Mouse (Mus musculus) ovary, postnatal 36 days (tissue): Measurements from ENCODE around the gene Ankib1.
"Not testable (repeated sequence)": the region's sequence is repeated elsewhere in the genome, so short reads cannot be mapped to it uniquely, and the experiment has no call there.

Source experiments
- DNase-seq: peaks from one replicate; pipeline ENCODE4 v3.0.0; 2022; ENCODE audit warnings: low spot score, mixed read lengths

Ankib1 gene

DNA sequence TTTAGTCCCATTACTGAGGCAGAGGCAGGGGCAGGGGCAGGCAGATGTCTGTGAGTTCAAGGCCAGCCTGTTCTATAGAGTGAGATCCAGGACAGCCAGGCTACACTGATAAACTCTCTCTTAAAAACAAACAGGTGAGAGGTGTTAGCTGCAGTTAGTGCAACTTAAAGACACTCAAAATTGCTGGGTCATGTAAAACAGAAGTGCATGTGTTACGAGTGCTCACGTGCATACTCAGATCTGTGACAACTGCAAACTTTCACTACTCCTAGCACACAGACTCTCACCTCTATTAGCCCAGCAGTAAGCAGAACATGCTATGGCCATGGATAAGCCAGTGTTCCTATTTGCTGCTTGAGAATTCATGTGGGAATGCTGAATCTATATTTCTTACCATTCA, 79.3 kb downstream of the Ankib1 start:
- no peak for DNase-seq

DNA sequence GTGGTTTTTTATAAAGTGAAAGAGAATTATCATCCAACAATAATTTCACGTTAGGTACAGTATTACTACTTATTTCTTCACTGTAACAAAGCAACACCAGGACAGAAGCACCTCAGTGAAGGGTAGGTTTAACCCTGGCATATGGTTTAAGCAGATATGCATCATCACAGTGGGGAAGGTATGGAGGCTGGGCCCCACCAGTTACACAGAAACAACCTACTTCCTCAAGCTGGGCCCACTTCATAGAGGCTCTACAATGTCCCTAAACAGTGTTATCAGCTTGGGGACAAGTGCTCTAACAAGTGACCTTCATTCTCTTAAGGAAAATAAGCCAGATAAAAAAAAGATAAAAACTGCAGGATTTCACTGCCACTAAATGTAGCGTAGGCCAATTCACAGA, 79.9 kb downstream of the Ankib1 start:
- no peak for DNase-seq

DNA sequence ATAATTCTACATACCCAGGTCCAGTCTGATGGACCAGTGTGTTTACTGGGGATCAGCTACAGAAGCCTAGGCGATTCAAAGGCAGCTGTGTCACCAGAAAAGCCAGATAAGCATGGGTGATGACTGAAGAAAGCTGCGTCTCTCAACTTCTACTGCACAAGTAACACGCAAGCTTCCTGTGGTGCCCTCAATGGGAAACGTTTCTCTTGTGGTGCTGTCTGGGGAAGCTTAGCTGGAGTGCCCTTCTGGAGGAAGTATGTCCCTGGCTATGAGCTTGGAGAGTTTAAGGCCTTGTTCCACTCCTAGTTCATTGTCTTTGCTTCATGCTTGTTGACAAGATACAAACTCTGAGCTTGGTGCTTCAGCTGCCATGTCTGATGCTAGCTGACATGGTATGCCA, 83.4 kb downstream of the Ankib1 start:
- no peak for DNase-seq

DNA sequence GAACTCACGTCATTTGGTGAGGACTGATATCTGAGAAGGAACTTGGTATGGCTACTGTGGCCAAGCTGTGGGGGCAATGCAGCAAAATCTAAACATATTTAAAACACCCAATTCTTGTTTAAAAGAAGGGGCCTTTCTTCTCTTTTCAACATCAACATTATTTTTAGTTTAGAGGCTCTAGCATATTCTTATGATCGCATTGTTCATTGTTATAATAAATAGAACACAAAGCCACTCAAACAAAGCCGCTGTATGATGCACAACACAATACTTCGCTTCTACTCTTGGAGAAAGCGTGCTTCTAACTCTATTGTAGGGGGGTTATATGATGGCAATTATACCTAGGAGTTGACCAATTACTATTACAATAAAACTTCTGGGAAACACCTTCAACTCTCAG, 86.9 kb downstream of the Ankib1 start:
- no peak for DNase-seq

DNA sequence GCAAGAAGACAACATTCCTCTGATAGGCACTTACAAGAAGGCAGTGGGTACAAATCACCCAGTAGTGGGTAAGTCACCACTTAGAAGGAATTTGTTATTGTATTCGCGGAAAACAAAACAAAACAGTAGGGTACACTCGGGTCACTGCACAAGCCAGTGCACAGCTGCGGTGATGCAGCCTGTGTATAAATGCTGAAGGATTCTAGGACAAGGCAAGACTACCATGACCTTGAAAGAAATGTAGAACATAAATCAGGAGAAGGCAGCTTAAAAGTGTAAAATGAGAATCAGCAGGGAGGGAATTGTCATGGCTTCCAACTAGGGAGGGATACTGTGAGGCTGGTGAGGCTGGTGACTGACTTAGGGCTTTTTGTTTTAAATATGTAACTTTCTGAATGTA, 100.5 kb downstream of the Ankib1 start:
- no peak for DNase-seq

DNA sequence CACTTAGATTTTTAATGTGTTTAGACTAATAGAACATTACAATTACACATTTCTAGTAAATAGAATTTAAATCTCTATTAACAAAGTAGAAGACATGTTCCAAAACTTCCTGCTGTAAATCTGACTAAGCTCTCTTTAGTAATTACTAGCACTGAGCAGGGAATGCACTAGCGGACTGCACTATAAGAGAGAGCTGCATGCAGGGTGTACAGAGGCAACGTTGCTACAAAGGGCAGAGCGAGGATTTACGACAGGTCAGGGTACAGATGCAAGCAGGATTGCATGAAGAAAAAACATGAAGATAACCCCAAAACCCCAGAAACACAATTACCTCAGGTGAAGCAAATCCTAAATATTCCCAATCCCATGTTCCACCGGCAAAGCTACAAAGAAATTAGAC, 102.7 kb downstream of the Ankib1 start:
- no peak for DNase-seq

DNA sequence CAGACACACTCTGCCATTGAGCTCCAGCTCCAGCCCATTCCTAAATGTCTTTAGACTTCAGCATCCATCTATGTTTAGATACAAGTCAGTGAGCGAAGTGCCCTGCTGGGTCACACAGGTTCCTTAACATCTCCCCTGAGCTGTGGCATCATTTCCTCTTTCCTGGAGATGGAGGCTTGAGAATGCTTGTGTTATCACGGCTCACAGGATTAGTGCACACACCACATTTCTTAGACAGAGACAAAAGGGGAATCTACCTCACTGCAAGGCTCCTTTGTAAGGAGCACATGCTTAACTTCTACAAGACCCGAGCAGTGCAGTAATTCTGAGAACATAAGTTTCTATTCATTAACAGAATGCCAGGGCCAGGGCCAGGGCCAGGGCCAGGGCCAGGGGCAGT, 106.7 kb downstream of the Ankib1 start:
- DNase-seq = no peak

DNA sequence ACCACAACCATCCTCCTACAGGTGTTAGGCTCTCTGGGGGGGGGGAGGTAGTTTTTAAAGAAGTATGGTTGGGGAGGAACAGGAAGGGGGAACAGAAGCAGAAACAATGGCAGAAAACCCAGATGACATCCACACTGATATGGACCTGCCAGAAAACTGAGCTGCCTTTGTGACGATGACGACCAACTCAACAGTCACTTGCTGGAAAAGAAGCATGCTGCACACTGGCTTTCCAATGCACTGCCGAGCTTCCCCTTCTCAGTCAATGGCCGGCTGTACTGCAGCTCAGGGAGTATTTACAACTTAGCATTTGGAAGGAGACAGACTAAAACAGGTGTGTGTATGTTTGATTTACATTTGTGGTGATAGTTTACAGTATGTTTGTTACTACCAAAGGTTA, 107.5 kb downstream of the Ankib1 start:
- DNase-seq = no peak

DNA sequence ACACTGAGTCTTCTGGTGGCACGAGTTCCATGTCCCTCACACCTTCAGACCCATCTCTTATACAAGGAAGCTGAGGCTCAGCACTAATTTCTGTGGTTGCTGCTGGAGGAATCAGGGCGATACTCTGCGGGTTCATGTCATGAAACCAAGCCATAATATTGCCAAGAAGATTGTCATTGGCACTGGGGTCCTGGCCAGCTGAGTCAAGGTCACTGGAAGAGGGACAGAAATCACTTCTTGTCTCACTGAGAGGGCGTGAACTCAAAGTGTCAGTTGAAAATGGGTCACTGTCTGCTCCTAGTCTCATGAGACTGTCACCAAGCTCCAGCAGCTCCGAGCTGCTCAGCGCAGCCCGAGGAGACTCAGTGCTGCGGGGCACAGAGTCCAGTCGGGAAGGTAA, 109.8 kb downstream of the Ankib1 start:
- DNase-seq = no peak

DNA sequence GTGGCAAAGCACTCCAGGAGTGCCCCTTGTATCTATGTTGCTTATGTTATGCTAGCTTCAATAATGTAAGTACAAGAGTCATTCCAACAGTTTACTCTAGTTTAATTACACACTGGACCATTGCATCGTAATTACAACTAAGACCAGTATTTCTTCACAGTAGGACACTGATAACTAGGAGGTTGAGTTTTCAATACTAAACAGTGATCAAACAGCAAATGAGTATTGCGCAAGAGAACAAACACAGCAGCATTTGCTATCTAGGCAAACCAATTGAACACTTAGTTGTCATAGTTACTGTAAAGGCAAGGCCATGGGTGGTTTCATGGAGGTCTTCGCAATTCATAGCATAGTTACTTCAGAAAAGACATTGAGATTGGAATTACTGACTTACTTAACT, 111.4 kb downstream of the Ankib1 start:
- no peak for DNase-seq

DNA sequence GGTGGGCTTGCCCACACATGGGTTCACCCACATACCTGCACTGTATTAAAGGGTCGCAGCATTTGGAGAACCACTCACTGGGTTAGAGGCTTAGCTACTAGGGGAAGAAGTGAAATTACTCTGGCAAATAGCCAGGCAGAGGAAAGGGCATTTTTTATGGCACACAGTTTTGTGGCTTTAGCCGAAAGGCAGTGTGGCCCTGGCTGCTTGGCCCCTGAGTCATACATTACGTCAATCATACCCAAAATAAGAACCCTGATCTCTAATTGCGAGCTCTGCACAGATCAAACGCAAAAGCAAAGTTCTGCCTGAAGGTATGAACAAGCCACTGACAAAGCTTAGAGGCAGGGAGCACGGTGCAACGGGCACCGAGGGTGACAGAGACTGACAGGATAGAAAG, 114.4 kb downstream of the Ankib1 start:
- DNase-seq = no peak

DNA sequence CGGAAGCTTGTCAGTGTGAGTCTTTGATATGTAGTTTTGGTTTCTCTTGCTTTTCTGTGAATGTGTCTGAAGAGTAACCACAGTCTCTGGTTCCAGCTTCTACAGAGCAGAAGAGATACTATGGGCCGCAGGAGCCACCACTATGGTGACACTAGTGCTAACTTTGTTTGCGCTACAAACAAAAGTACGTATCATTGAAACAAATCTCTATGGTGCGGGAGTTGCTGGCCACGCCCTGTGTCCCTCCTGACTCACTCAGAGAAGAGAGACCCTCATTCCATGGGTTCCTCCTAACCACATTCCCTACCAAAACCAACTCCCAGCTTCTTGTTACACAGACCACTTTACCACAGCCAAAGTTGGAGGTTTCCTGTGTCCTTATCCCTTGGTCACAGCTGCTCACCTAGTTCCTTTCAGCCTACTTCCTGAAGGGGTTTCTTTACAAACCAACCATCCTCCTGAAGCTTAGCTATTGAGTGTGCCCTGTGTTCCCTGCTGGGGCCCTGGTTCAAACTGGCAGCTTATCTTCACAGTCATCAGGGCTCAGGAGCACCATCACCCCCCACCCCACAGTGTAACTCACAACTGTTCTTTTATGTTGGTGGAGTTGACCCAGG, 132.7 kb downstream of the Ankib1 start:
- no peak for DNase-seq

DNA sequence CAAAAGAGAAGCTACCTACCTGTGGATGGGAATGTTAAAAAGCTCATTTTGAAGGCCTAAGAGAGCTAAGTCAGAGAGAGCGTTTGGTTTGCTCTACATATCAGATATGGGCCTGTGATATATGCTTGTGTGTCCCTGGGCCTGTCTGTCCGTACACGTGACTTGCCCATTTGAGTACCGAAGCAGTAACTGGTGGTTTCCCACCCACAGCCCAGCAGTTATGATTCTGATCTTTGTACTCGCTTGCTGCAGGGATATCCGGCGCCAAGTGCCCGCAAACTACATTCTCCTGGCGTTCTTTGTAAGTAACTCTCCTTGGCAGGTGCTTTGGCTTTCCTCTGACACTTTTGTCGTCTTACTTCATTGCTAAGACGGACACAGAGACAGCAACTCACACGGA, 136.1 kb downstream of the Ankib1 start:
- DNase-seq = no peak

DNA sequence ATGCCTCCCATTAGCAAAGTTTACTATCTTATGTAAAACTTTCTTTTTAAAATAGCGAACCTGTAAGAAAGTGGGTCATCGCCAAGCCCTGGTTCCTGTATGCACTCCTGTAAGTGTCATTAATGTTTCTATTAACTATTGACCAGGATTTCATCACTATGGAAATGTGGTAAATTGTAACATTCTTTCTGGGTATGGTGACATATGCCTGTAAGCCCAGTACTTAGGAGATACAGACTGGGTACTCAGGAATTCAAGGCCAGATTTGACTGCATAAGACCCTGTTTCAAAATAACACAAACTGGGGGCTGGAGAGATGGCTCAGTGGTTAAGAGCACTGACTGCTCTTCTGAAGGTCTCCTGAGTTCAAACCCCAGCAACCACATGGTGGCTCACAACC, 137.5 kb downstream of the Ankib1 start:
- no peak for DNase-seq

DNA sequence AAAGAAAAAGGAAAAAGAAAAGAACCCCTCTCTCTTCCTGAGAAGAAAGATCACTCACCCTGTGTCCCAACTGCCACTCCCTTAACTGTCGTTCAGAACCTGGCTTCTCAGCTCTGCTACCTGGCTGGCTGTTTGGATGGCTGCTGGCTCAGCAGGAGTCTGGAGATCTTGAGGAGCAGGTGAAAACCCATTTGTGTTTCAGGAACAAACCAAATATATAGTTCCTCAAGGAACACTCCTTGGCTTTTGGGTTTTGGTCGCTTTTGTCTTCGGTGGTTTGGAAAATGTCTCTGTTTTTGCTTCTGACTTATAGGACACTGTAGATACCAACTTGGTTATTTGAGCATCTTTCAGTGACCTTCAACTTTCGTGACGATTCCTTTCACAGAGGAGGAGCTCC, 145.6 kb downstream of the Ankib1 start, which contains the start of gene Gatad1:
Gene Gatad1, minus strand, starts transcription at position 101 of the 400 bp plus-strand sequence.
- no peak for DNase-seq

DNA sequence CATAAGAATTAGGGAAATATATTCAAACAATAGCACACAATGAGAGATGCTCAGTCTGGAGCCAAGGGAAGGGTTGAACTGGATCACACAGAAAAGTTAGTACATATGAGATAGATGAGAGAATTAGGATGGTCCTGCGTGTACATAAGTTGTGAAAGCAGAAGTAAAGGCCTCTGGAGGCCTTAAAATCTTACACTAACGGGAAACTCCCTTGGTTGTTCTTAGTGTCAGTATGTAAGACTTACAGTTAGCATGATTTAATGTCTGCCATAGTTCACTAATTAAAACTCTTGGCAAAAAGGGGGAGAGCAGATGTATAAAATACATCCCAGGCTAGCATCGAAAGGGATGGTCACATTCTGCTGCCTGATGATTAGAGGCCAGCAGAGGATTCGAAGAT, 148.9 kb downstream of the Ankib1 start:
- DNase-seq = no peak

DNA sequence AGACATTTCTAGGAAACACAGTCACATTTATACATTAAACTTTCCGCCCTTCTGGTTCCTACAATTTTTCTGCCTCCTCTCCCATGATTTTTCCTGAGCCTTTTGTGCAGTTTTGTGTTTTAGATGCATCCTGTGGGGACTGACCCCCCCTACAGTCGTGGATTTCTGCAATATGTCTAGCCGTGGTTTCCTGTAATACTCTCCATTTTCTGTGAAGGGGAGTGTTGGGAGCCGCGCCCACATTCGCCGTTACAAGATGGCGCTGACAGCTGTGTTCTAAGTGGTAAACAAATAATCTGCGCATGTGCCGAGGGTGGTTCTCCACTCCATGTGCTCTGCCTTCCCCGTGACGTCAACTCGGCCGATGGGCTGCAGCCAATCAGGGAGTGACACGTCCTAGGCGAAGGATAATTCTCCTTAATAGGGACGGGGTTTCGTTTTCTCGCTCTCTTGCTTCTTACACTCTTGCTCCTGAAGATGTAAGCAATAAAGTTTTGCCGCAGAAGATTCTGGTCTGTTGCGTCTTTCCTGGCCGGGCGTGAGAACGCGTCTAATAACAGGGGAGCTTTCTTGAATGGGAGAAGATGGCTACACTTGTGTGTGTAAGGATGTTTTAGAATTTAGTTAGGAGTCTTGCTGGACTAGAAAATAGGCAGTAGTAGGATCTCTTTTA, 149.7 kb downstream of the Ankib1 start:
- DNase-seq = not testable (repeated sequence)

DNA sequence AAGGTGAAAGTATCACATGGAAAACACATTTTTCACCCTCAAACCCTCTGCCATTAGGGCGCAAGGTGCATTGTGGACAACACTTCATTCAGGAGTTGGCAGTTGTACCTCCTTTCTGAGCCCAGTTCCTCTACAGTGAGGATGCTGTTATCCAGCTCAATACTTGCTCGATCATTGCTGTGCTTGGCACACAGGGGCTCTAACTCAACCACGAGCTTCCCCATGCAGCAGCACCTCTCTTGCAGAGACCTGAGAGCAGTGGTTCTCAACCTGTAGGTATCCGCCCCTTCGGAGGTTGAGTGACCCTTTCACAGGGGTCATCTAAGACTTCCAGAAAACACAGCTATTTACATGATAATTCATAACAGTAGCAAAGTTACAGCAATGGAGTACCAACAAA, 151.1 kb downstream of the Ankib1 start:
- DNase-seq = no peak

DNA sequence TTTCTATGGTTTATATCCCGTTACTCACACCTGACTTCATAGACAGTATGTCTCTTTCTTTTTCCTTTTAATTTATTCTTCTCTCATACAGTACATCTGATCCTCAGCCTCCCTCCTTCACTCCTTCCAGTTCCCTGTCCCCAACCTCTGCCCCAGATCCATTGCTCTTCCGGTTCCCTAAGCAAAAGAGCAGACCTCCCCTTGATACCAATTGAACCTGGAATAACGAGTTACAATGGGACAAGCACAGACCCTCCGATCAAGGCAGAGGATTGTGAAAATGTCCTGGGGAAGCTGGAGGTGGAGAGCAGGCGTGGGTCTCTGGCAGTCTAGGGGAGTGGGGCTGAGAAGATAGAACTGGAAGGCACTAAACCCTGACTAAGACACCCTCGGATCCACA, 151.8 kb downstream of the Ankib1 start, which contains the start of gene Tmbim7:
Gene Tmbim7, plus strand, starts transcription at position 301 of the 400 bp plus-strand sequence.
- DNase-seq = no peak

DNA sequence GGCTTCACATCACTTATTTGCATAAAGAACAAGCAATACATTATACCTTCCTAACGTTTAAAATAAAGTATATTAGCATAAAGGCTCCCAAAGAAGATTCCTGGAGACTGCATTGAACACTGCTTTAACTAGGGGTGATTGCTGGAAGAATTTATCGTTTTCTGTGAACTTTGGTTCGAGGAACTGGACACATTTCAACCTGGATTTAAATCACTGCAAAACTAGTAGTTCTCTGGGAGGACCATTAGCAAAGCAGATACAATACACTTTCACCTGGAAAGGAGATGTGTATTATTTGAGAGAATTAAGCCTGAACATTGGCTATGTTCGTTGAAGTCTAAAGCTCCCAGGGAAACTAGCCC, 153.9 kb downstream of the Ankib1 start:
- DNase-seq = no peak

DNA sequence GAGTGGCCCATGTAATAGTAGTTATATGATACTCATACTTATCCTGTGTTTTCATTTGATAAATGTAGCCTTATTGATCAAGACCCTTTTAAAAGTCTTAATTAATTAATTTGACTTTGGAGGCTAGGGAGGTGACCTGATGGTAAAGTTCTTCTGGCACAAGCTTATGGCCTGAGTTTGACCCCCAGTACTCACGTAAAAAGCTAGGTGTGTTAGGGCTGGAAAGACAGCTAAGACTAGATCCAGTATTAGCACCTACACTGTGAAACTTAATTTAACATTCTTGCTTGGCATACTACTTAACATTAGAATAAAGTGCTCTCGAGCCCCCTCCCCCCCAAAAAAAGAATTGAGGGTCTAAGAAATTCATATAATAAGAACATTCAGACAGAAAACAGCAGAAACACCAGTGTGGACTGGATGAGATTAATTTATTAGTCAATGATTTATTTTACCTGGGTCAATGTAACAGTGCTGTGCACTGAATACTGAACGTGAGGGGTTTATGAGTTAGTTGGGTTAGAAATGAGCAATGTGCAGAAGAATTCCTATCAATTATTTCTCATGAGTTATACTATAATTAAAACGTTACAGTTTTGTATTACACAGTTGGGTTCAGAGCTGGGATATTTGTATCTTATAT, 154.4 kb downstream of the Ankib1 start:
- DNase-seq = no peak

DNA sequence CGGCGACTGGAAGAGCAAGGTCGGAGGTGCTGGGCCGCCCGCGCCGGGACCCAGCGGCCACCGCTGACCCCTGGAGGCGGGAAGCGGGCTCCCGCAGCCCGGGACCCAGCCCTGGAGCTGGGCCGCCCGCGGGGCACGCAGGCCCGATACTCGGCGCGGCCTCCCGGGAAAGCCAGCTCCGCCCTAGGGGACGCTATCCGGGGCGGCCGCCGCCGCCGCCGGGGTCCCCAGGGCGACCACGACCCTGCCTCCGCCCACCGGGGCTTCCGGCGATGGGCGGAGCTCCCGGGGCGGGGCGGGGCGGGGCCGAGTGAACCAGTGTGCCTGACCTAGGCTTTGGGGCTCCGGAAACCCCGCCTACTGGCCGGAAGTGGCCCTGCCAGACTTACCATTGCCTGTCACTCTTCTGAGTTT, 155.0 kb downstream of the Ankib1 start:
- peak; percentile 86 for DNase-seq

DNA sequence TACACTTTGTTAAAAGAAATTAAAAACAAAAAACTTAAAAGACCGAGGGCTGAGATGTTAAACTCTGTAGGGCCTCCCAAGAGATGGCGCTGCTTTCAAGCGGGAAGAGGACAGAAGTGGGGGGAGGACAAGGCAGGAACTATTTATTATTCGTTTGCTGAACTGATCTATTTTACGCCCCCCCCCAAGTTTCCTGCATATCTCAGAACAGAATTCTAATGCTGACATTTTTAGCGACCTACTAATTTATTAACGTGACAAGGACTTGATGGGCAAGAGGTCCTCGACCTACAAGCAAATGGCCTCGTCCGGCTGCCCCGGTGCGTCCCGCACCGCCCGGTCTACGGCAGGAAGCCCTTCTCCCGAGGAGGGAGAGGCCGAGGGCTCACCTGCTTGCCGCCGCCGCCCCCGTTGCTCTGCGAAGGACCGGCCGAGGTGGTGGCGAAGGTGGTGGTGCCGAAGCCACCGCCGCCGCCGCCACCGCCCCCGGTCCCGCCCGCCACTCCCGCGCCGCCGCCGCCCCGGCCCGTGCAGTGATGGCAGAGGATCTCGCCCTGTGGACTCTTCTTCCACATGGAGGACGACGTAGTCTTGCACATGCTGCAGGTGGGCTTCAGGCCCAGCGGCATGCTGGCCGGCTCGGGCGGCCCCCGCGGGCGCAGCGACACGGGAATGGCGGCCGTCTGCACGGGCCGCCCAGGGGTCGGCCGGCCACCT, 155.6 kb downstream of the Ankib1 start:
- no peak for DNase-seq
